Mouse (Mus musculus) thymus, adult 2 months (tissue): ENCODE results near the gene Aim2.

ENCODE experiments used
- CTCF ChIP-seq: fragments of 200-500 bp; IDR thresholded peaks from 2 replicates; pipeline ENCODE4 v1.5.1; 2012; ENCODE audit warnings: mild to moderate bottlenecking, control low read depth, low read length, moderate library complexity, borderline replicate concordance; ENCODE audit not compliant: control insufficient read depth, poor library complexity, insufficient read depth; ENCODE audit errors: extremely low read depth
- POLR2A ChIP-seq: fragments of 200-500 bp; IDR thresholded peaks from 2 replicates; pipeline ENCODE4 v1.6.1; 2012; ENCODE audit warnings: mild to moderate bottlenecking, low read length, control low read depth, moderate library complexity; ENCODE audit not compliant: control insufficient read depth, poor library complexity, insufficient read depth; ENCODE audit errors: extremely low read depth

DNA sequence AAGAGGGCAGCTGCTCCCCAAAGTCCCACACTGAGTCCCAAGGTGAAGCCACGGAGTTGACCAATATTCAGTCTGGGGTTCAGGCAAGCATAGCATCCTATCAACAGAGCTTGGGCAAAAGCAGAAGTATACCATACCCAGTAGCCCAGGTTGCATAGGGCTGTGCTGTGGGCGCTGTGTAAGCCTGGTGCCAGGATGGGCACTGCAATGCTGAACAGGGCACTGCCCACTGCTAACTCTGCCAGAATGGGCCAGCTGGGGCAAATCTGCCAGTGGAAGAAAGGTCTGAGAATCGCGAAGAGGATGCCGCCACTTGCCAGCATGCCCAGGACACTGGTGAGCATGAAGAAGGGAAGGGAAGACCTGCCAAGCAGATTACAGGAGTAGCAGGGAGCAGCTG lies 18.3 kb upstream of the Aim2 start:
- TF ChIP-seq CTCF (no peak), POLR2A (no peak)
